Mouse (Mus musculus) G1E-ER4 (cell line): Measurements from ENCODE around the gene Odf2. TPM values are rescaled to one million over a fixed set of nuclear protein-coding genes. Genes with fewer than 3 reads are reported as not detected.

Experiments
- GATA1 ChIP-seq: IDR thresholded peaks from one replicate; pipeline ENCODE4 v1.8.0; 2012; ENCODE audit warnings: low read length, inconsistent platforms
- polyA plus RNA-seq: library from polyadenylated mRNA; stranded (reverse); fragments of >175 nt; gene quantifications from 2 replicates; pipeline ENCODE4 v1.2.3, GENCODE M21; 2012

Gene Odf2
- polyA plus RNA-seq, 1 experiment = 16.8 TPM

DNA sequence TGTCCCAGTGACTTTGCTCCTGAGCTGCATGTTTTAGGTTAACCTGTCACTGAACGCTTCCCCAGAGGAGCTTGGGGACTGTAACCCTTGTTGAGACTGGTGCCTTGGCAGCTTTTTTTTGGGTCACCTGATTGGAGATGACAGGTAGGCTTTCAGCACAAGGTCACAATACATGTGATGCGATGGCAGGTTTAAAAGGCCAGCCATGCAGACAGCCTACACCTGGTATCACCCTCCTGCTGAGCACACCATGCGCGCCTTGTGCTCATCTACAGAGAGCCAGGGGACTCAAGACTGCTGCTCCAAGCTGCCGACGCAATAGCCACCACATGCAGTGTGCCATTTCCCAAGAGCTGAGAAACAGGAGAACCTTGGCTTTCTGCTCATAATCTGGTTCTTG, 2.8 kb downstream of the Odf2 start:
- TF ChIP-seq GATA1 = no peak

DNA sequence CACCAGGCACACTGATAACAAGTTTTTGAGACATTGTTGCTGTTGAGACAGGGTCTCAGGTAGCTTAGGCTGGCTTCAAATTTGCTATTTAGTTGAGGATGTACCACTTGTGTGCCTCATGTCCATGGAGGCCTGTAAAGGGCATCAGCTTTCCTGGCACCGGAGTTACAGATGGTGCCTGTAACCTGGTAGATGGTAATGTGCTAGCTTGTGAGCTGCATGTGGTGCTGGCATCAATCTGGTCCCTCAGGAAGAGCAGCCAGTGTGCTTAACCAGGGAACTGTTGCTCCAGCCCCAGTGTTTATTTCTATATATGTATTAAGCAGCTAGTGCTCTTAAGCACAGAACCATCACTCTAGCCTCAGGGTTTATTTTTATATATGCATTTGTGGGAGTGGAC, 7.0 kb downstream of the Odf2 start:
- no peak for TF ChIP-seq GATA1

DNA sequence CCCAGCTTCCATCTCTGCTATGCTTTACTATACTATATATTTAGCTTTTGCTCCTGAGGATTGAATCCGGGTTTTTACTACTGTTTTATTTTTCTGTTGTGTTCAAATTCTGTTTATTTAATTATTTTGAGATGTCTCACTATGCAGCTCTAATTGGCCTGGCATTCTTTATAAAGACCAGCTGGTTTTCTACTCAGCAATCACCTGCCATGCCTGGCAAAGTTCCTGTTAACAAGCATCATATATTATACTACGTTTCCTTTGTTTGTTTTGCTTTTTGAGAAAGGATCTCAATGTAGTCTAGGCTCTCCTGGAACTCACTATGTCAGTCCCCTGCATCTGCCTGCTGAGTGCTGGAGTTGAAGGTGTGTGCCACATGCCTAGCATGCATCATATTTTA, 8.3 kb downstream of the Odf2 start:
- no peak for TF ChIP-seq GATA1

DNA sequence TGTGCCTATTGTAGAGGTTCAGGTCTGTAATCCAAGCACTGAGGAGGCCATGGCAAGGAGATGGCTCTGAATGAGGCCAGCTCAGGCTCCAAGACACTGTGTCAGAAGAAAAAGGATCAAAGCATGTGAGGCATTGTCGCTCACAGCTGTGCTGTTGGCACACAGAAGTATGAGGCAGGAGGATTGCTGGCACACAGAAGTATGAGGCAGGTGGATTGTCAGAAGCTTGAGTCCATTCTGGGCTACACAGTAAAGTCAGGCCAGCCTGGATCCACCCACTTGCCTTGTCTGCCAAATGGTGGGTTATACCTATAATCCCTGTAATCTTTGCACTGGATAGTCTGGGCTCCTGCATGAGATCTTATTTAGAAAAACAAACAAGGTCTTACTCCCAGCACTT, 9.1 kb downstream of the Odf2 start:
- no peak for TF ChIP-seq GATA1

DNA sequence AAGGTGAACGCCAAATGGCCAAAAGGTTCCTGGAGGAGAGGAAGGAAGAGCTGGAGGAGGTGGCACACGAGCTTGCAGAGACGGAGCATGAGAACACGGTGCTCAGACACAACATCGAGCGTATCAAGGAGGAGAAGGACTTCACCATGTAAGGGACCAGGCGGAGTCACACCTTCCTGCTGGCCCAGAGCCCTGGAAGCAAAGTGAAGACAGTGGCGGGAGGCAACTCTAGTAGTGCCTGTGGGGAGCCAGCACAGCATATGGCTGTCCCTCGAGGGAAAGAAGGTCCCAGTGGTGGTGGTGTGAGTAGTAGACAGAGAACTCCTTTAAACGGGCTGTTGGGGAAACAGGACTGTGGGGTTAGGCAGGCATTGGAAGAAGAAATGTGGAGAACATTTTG, 13.2 kb downstream of the Odf2 start:
- no peak for TF ChIP-seq GATA1

DNA sequence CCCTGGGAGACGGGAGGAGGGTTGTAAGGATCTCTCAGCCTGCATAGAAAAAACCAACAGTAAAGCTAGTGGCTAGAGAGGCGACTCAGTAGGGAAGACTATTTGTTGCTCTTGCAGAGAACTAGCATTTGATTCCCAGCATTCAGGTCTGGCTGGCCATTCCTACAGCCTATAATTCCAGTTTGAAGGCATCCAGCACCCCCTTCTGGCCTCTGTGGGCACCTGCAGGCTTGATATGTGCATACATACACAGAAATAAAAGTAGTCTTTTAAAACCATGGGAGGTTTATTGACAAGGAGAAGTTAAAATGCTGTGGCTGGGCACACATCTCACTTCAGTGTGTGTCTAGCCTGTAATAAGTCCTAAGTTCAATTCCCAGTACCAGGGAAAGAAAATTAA, 21.0 kb downstream of the Odf2 start:
- TF ChIP-seq GATA1 = no peak

DNA sequence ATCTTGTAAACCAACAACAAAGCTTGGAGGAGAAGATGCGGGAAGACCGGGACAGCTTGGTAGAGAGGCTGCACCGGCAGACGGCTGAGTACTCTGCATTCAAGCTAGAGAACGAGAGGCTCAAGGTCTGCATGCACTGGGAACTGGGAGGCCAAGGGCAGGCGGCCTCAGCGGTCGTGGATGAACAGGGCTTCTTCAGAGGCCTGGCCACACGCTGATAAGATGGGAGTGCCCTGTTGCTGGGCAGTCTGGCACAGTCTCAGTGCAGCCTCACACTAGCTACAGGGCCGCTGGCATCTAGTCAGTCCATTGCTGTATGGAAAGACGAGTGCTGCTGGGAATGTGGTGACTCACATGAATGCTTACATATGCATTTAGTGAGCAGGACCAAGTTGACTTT, 28.6 kb downstream of the Odf2 start:
- TF ChIP-seq GATA1 = no peak

DNA sequence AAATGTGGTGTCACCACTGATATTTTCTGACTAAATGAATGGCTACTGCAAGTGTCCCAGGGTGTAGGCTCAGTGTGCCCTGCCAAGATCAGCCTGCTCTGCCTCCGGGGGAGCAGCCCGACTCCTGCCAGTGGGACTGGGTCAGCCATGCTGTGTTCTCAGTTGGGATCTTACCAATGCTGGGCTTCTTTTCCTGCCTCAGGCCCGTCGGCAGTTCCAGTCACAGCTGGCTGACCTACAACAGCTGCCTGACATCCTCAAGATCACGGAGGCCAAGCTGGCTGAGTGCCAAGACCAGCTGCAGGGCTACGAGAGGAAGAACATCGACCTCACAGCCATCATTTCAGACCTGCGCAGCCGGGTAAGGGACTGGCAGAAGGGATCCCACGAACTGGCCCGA, 33.0 kb downstream of the Odf2 start:
- TF ChIP-seq GATA1 = no peak

DNA sequence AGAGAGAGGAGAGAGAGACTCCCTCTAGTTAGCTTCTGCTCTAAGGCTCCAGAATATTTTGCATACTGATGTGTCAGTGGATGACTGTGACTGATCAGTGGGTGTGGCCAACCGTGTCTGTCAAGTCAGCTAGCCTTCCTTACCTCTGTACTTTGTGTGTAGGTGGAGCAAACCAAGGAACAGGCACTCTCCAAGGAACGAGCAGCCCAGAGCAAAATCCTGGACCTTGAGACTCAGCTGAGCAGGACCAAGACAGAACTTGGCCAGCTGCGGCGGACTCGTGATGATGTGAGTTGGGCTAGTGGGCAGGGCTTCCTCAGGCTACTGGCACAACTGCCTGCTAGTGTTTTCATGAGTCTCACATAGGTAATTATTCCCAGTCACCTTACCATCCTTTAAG, 37.5 kb downstream of the Odf2 start:
- no peak for TF ChIP-seq GATA1

DNA sequence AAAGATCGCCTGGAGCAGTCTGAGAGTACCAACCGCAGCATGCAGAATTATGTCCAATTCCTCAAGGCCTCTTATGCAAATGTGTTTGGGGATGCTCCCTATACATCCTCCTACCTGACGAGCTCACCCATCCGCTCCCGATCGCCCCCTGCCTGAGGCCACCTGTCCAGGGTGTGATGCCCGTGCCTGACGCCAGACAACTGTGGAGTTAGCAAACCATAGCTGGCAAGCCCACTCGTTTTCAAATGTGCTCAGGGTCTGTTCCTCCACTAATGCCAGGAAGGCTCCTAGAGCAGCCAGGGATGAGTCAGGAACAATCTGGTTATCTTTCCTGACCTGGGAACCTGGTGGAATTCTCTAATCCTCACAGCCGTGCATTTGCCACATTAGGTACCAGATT, 41.5 kb downstream of the Odf2 start:
- no peak for TF ChIP-seq GATA1

DNA sequence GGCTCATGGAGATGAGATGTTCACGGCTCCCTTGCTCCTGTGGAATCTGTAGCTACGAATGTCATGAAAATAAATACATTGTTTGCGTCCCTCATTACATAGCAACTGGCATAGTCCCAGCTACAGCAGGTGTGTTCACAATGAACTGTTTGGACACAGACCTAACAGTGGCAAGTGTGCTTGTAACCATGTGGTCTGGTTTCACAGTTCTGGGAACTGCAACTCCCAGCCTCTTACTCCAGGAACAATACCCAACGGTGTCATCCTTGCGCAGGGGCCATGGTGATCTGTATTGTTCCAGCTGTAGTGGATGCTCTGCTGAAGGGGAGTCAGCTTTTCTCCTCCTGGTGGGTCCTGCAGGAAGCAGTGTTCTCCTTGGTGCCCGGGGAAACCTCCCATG, 42.2 kb downstream of the Odf2 start:
- TF ChIP-seq GATA1 = no peak

DNA sequence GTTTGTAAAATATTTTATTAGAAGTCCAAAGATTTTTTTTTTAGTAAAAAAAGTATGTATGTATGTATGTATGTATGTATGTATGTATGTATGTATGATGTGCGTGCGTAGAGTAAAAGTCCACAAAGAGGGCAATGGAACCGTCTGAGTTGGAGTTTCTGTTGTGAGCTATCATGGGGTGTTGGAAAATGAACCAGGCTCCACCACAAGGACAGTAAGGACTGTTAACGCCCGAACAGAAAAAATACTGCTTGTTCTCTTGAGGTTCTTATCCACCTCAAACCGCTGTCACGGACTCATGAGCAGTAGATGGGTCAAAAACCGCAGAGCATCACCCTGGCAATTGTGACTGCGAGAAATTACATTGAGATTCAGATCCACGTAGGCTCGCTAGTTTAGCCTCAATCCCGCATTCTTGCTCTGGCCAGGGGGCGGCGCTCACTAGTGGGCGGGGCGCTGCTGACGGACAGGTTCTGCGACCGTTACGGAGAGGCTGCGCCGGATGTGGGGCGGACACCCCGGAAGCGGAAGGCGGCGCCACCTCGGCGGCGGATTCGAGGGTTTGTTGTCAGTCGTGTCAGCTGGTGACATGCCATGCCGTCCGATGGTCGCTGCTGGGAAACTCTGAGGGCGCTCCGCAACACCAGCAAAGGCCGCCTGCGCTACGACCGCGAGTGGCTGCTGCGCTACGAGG, 46.0 kb downstream of the Odf2 start, which contains the start of gene Gle1:
Gle1 (plus strand) TSS at position 521 of the 694 bp plus-strand sequence.
- no peak for TF ChIP-seq GATA1

DNA sequence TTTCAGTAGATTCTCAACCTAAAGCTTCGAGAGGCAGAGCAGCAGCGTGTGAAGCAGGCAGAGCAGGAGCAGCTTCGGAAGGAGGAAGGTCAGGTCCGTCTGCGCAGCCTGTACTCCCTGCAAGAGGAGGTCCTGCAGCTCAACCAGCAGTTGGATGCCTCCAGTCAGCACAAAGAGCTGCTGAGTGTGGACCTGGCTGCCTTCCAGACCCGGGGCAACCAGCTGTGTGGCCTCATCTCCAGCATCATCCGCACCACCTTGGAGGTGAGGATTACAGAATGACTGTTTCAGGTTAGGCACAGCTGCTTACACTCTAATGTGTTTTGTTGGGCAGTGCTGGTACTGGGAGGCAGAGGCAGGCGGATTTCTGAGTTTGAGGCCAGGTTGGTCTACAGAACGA, 51.1 kb downstream of the Odf2 start:
- TF ChIP-seq GATA1 = no peak

DNA sequence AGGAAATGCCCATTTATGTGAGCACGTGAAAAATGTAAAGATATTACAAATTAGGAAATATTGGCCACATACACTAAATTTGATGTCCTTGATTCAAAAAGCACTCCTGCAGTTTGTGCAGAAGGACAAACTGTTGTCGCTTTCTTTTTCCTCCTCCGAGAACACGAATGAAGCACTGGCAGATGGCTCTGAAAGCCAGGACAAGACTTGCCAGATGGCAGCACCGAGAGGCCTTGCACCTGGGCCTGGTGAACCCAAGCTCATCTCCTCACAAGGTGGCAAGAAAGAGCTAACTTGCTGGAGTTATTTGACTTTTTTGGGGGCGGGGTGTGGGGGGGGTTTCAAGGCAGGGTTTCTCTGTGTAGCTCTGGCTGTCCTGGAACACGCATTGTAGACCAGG, 51.8 kb downstream of the Odf2 start:
- TF ChIP-seq GATA1 = no peak

DNA sequence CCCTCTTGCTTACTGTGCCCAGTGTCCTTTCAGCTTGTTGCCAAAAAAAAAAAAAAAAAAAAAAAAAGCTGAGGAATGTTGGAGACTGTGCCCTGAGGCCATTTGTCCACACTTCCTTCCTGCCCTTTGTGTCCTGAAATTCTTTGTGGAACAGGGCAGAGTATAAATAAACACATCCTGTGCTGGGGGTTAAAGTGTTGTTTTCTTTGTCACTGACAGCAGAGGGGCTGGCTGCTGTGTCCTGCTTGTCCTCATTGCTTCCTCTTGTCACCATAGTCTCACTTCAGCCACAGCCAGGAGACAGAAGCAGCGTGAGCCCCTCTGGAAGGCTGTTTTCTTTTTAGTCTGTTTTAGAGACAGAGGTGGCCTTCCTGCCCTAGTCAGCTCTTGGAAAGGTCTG, 55.7 kb downstream of the Odf2 start:
- no peak for TF ChIP-seq GATA1

DNA sequence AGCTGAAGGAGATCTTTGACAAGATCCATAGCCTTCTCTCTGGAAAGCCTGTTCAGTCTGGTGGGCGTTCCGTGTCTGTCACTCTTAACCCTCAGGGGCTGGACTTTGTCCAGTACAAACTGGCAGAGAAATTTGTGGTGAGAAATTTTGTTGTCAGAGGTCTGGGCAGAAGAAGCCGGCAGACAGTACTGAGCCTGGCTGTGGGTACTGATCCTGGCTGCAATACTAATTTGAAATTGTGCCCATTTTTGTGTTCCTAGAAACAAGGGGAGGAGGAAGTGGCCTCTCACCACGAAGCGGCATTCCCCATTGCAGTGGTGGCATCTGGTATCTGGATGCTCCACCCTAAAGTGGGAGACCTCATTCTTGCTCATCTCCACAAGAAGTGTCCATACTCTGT, 59.9 kb downstream of the Odf2 start:
- TF ChIP-seq GATA1 = no peak

DNA sequence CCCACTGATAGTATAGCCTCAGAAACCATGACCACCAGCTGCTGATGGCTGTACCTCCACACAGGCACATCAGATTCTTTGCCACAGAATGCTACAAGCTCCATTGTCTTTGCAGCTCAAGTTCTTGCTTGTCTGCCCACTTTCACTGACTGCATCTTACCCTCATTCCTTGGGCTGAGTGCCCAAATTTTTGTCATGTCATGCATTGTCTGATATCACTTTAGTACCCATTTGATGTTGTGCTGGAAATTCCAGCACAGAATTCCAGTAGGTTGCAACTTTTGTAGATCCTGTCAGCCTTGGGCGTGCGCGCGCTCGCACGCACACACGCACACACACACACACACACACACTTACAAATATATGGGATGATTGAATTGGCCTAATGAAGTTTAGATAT, 72.2 kb downstream of the Odf2 start:
- no peak for TF ChIP-seq GATA1
